Mouse (Mus musculus): Measurements from ENCODE around the gene Sec14l5.
"Not testable (repeated sequence)": the region's sequence is repeated elsewhere in the genome, so short reads cannot be mapped to it uniquely, and the experiment has no call there.

The Sec14l5 gene

DNA sequence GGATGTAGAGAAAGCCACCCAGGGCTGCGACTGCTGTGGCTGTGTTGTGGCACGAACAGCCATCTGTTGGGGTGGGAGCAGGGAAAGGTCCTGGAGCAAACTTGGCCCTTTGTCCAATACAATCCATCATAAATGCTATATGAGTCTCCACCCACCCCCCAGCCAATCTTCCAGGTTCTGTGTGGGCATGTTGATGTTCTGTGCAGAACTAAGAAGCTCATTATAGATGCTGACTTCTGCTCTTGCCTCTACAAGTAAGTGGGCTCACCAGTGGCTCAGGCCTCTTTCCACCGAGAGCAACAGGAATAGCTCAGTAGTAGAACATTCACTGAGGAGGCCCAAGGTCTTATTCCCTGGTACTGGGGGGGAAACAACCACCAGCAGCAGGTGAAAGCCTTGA lies 65.2 kb downstream of the Sec14l5 start:
- Histone ChIP-seq H3K36me3 (ENCODE audit: insufficient read depth, low read length) (no peaks in the 10 kb centered on the region), H3K27me3 (ENCODE audit: insufficient read depth, low read length) (peaks cover 6% of the 10 kb centered on the region), H3K4me1 (replicated peaks; ENCODE audit: low read depth, low read length) (no peaks in the 10 kb centered on the region), H3K9me3 (ENCODE audit: low read length) (no peaks in the 10 kb centered on the region), H3K4me3 (replicated peaks; ENCODE audit: low read length) (no peak overlapping the region)
- TF ChIP-seq POU5F1 (IDR thresholded peaks at IDR 0.05; ENCODE audit: borderline replicate concordance, low read length) (no peak), NANOG (IDR thresholded peaks at IDR 0.05; ENCODE audit: borderline replicate concordance, low read length) (no peak), CTCF (conservative IDR thresholded peaks at IDR 0.05; ENCODE audit: low read length) (no peak)

DNA sequence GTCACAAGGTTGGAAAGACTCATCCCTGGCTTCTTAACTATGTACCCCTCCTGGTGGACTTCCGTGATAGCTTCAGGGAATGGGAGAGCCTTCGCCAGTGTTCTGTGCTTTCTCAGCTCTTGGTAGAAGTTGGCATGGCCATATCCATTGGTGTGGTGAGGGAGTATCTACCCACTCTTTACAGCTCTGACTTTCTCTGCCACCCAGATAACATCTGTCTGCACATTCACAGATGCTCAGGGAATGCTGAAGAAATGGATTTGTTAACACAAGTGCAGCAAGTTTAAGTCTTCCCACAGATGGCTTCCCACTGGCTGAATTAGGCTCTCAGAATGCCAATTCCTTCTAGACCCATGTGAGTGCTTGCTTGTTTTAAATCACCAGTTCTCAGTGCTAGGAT lies 67.2 kb downstream of the Sec14l5 start:
- no peak for TF ChIP-seq POU5F1 (IDR thresholded peaks at IDR 0.05; ENCODE audit: borderline replicate concordance, low read length)
- no peak for TF ChIP-seq CTCF (conservative IDR thresholded peaks at IDR 0.05; ENCODE audit: low read length)
- TF ChIP-seq NANOG (IDR thresholded peaks at IDR 0.05; ENCODE audit: borderline replicate concordance, low read length): no peak
- Histone ChIP-seq H3K4me3 (replicated peaks; ENCODE audit: low read length) (no peak overlapping the region), H3K9me3 (ENCODE audit: low read length) (no peaks in the 10 kb centered on the region), H3K4me1 (replicated peaks; ENCODE audit: low read depth, low read length) (no peaks in the 10 kb centered on the region; the same call in 1 of the 2 replicates), H3K27me3 (ENCODE audit: insufficient read depth, low read length) (peaks cover 20% of the 10 kb centered on the region), H3K36me3 (ENCODE audit: insufficient read depth, low read length) (no peaks in the 10 kb centered on the region)

DNA sequence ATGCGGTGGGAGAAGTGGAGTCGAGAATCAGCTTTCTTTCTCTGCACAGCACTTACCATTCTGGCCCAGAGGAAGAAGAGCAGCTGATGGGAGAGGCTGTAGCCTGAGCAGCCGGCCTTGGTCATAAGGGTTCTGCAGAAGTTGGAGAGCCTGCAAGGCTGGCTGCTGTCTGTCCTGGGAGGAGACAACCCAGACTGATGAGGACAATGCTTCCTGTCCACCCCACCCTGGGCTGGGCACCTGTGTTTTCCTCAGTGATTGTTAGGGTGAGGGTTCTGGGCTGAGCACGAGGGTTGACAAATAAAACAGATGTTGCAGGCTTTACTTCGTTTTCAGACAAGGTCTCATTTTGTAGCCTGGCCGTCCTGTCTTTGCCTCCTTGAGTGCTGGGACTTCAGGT lies 69.8 kb downstream of the Sec14l5 start:
- no peak for TF ChIP-seq POU5F1 (IDR thresholded peaks at IDR 0.05; ENCODE audit: borderline replicate concordance, low read length)
- no peak for TF ChIP-seq NANOG (IDR thresholded peaks at IDR 0.05; ENCODE audit: borderline replicate concordance, low read length)
- TF ChIP-seq CTCF (conservative IDR thresholded peaks at IDR 0.05; ENCODE audit: low read length): no peak
- no peaks in the 10 kb centered on the region for H3K9me3 ChIP-seq (ENCODE audit: low read length)
- H3K36me3 ChIP-seq (ENCODE audit: insufficient read depth, low read length): no peaks in the 10 kb centered on the region
- H3K4me3 ChIP-seq (replicated peaks; ENCODE audit: low read length): no peak overlapping the region
- no peaks in the 10 kb centered on the region; the same call in 1 of the 2 replicates for H3K4me1 ChIP-seq (replicated peaks; ENCODE audit: low read depth, low read length)
- peaks cover 31% of the 10 kb centered on the region for H3K27me3 ChIP-seq (ENCODE audit: insufficient read depth, low read length)

DNA sequence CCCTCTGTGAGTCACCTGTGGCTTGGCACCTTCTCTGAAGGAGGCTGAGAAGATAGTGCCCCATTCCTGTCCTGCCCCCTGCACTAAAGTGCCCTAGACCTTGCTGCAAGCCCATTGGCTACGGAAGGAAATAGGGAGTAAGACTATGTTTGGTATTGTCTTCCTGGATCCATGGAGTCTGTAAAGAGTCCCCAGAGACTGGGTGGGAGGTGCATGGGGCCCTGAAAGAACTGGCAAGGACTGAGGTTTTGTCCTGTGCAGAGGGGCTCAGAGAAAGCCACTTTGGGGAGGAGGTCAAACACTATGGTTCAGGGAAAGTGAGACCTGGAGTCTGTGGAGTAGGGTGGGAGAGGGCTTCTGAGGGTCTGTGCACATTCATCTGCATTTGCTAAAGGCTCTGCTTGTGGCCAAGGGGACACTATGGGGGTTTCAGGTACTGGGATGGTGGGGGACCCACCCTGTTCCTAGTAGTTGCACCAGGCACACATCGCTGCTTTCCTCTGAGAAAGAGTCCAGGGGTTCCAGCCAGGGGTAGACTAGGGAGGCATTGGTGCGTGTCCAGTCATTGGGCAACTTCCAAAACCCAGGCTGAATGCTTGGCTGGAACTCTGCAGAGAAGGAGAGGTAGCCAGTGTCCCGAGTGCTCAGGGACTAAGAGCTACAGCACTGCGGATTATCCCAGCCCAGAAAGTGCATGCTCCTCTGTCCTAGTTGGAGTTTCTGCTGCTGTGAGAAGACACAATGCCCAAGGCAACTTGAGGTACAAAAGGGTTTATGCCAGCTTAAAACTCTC lies 70.6 kb downstream of the Sec14l5 start:
- TF ChIP-seq CTCF (conservative IDR thresholded peaks at IDR 0.05; ENCODE audit: low read length): no peak
- TF ChIP-seq POU5F1 (IDR thresholded peaks at IDR 0.05; ENCODE audit: borderline replicate concordance, low read length): no peak
- TF ChIP-seq NANOG (IDR thresholded peaks at IDR 0.05; ENCODE audit: borderline replicate concordance, low read length): no peak
- Histone ChIP-seq H3K4me3 (replicated peaks; ENCODE audit: low read length) (no peak overlapping the region), H3K4me1 (replicated peaks; ENCODE audit: low read depth, low read length) (peaks cover 6% of the 10 kb centered on the region), H3K36me3 (ENCODE audit: insufficient read depth, low read length) (no peaks in the 10 kb centered on the region), H3K9me3 (ENCODE audit: low read length) (no peaks in the 10 kb centered on the region), H3K27me3 (ENCODE audit: insufficient read depth, low read length) (peaks cover 31% of the 10 kb centered on the region)

DNA sequence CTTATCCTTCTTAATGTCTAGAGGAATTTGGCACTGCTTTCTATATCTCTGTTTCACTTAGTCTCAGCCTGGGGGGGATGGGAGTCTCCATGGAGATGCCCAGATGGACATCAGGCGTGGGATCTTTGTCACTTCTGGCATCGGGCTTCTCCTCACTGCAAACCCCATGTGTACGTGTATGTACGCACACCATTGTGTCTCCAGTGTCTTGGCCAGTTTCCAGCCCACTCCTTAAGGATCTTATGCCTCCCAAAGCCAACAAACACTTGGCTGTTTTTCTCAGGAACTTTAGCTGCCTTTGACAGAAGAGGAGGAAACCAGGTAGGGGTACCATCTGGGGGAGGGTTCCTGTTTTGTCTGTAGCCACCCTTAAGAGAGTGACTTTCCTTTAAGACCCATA lies 74.5 kb downstream of the Sec14l5 start:
- 0 out of 2 replicates have a peak, but pooled peaks cover 2% of the 10 kb centered on the region for H3K9me3 ChIP-seq (ENCODE audit: low read length)
- no peaks in the 10 kb centered on the region for H3K36me3 ChIP-seq (ENCODE audit: insufficient read depth, low read length)
- TF ChIP-seq POU5F1 (IDR thresholded peaks at IDR 0.05; ENCODE audit: borderline replicate concordance, low read length) (no peak), CTCF (conservative IDR thresholded peaks at IDR 0.05; ENCODE audit: low read length) (no peak), NANOG (IDR thresholded peaks at IDR 0.05; ENCODE audit: borderline replicate concordance, low read length) (no peak)
- peaks cover 31% of the 10 kb centered on the region for H3K27me3 ChIP-seq (ENCODE audit: insufficient read depth, low read length)
- H3K4me1 ChIP-seq (replicated peaks; ENCODE audit: low read depth, low read length): peaks cover 6% of the 10 kb centered on the region
- H3K4me3 ChIP-seq (replicated peaks; ENCODE audit: low read length): no peak overlapping the region

DNA sequence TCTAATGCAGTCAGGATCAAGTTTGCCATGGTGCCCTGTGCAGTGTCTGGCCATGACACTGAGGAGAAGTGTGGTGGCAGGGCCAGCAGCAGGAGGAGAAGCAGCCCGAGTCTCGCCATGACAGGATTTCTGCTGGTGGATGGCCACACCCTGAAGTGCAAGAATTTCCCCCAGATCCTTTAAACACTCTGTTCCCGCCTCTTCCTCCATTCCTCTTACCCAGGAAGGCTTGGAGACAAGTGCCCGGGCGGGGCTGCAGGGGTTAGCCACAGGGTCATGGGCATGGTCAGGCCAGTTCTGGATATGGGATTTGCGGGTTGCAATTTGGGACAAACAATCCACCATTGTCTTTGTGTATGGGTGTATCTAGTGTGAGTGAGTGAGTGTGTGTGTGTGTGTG lies 75.2 kb downstream of the Sec14l5 start, which contains the start of gene AU021092:
Gene AU021092 (minus strand): TSS at position 160 of the 400 bp plus-strand sequence.
- Histone ChIP-seq H3K4me3 (replicated peaks; ENCODE audit: low read length) (no peak within 1 kb of the TSS), H3K9me3 (ENCODE audit: low read length) (0 out of 2 replicates have a peak, but pooled peaks cover 2% of the 10 kb centered on the region), H3K4me1 (replicated peaks; ENCODE audit: low read depth, low read length) (peaks cover 6% of the 10 kb centered on the region), H3K27me3 (ENCODE audit: insufficient read depth, low read length) (peaks cover 26% of the 10 kb centered on the region), H3K36me3 (ENCODE audit: insufficient read depth, low read length) (no peaks in the 10 kb centered on the region)
- TF ChIP-seq POU5F1 (IDR thresholded peaks at IDR 0.05; ENCODE audit: borderline replicate concordance, low read length): no peak
- TF ChIP-seq CTCF (conservative IDR thresholded peaks at IDR 0.05; ENCODE audit: low read length): no peak
- TF ChIP-seq NANOG (IDR thresholded peaks at IDR 0.05; ENCODE audit: borderline replicate concordance, low read length): no peak

DNA sequence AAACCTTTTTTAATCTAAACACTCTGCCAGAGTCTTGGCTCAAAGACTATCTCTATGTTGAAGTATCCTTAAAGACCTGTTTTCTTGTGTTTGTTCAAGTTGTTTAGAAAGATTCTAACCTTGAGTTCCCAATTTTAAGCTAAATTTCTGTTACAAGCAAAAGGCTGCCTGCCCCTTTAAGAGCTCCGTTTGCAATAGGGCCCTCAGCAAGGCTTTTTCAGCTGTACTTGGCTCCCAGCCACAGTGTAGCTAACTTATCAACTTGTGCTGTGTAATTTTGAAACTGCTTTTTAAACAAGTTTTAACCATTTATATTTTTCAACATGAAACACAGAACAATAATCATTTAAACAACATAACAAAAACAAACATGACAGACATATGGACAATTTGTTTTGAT lies 79.6 kb downstream of the Sec14l5 start:
- H3K4me3 ChIP-seq (replicated peaks; ENCODE audit: low read length); H3K36me3 ChIP-seq (ENCODE audit: insufficient read depth, low read length); H3K4me1 ChIP-seq (replicated peaks; ENCODE audit: low read depth, low read length); H3K9me3 ChIP-seq (ENCODE audit: low read length); H3K27me3 ChIP-seq (ENCODE audit: insufficient read depth, low read length): not testable (repeated sequence)

DNA sequence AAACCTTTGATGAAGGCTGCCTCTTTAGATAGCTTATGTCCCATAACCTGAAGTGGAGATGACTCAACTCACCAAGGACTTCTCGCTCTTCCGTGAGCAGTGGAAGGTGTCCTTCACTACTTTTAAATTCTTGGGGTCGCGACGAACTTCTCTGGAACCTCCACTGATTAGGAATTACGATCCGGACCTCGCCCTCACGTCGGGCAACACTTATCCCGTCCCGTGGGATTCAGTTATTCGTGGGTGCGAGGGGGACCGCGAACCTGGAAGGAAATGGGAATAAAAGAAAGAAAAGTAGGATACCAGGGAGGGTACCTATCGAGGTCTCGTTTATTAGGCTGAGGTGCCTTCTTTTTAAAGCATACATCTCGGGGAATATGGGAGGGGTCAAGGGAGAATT lies 80.6 kb downstream of the Sec14l5 start:
- not testable (repeated sequence) for H3K4me1 ChIP-seq (replicated peaks; ENCODE audit: low read depth, low read length)

DNA sequence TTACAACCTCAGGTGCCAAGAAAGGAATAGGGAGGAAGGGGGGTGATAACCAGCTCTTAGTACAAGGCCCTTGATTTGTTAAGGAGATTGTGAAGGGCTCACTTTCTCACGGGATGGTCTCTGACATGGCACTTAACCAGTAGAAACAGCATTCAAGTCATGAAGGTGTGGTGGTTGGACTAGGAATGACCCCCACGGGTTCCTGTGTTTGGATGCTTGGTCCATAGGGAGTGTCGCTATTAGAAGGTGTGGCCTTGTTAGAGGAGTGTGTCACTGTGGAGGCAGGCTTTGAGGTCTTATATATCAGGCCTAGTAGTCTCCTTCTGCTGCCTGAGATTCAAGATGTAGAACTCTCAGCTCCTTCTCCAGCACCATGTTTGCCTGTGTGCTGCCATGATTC lies 81.2 kb downstream of the Sec14l5 start:
- not testable (repeated sequence) for H3K9me3 ChIP-seq (ENCODE audit: low read length); H3K4me3 ChIP-seq (replicated peaks; ENCODE audit: low read length); H3K36me3 ChIP-seq (ENCODE audit: insufficient read depth, low read length); H3K4me1 ChIP-seq (replicated peaks; ENCODE audit: low read depth, low read length); H3K27me3 ChIP-seq (ENCODE audit: insufficient read depth, low read length)

More for the DNA sequence above, 80.6 kb downstream of the Sec14l5 start:
- H3K9me3 ChIP-seq (ENCODE audit: low read length); H3K4me3 ChIP-seq (replicated peaks; ENCODE audit: low read length); H3K27me3 ChIP-seq (ENCODE audit: insufficient read depth, low read length); H3K36me3 ChIP-seq (ENCODE audit: insufficient read depth, low read length): not testable (repeated sequence)
